Mouse (Mus musculus): ENCODE measurements around the gene Hps4. TPM values are rescaled to one million over a fixed set of nuclear protein-coding genes. Genes with fewer than 3 reads are reported as not detected.

Hps4 gene
- polyA plus RNA-seq, 1 experiment from 2014 or later = 31.0 TPM

DNA sequence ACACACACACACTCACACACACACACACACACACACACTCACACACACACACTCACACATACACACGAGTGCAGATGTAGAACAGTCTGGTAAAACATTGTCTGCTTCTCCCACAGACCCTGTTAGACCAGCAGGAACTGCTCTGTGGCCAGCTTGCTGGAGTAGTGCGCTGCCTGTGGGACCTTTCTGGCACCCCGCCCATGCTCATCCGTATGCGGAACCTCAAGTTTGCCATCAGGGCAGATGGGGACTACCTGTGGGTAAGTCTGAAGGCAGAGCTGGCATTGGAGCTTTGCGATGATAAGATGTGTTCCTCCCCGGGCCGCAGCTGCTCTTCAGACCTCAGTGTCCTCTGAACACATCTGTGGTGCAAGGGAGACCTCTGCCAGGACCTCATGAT is 6.3 kb downstream of the Hps4 start:
- Histone ChIP-seq H3K27me3 (ENCODE audit: control insufficient read depth, insufficient read depth, low read length) (no peaks in the 10 kb centered on the region), H3K4me3 (ENCODE audit: low read depth, low read length) (no peak overlapping the region), H3K9ac (ENCODE audit: low read length) (no peak overlapping the region), H3K27ac (ENCODE audit: low read depth, low read length) (no peak overlapping the region), H3K36me3 (ENCODE audit: control insufficient read depth, insufficient read depth, low read length) (peaks cover 3% of the 10 kb centered on the region), H3K4me1 (ENCODE audit: control insufficient read depth, insufficient read depth, low read length) (peaks cover 5% of the 10 kb centered on the region; the same call in 1 of the 2 replicates), H3K4me2 (ENCODE audit: low read depth) (no peak overlapping the region), H3K9me3 (ENCODE audit: control insufficient read depth, low read length) (no peaks in the 10 kb centered on the region)
- ATAC-seq (ENCODE audit: insufficient read depth, low FRiP score, low TSS enrichment) = no peak
- WGBS = 89% methylated on average over 8 of the region's 8 CpGs
- DNase-seq (ENCODE audit: low spot score) = no peak

DNA sequence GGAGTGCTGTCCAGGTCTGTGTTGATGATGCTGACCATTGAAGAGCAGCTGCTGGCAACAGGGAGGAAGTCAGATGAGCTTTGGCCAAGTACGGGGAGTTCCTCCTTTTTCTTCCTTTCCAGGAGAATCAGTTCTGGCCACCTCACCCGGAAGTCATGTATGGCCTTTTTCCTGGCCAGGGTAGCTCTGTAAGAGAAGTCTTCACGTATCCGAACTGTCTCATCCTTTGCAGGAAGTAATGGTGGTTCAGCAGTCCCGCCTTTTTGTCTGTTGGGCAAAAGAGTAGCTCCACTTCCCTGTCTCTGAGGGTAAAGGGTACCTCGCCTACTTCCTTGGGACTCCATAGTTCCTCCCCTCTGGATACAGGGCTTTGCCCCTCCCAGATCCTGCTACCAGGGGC is 12.6 kb downstream of the Hps4 start:
- no peak overlapping the region for H3K4me2 ChIP-seq (ENCODE audit: low read depth)
- H3K9me3 ChIP-seq (ENCODE audit: control insufficient read depth, low read length) = no peaks in the 10 kb centered on the region
- no peaks in the 10 kb centered on the region for H3K36me3 ChIP-seq (ENCODE audit: control insufficient read depth, insufficient read depth, low read length)
- no peak overlapping the region for H3K27ac ChIP-seq (ENCODE audit: low read depth, low read length)
- H3K4me1 ChIP-seq (ENCODE audit: control insufficient read depth, insufficient read depth, low read length) = no peaks in the 10 kb centered on the region
- WGBS = 94% methylated on average over 6 of the region's 6 CpGs
- H3K9ac ChIP-seq (ENCODE audit: low read length) = no peak overlapping the region
- no peak overlapping the region for H3K4me3 ChIP-seq (ENCODE audit: low read depth, low read length)
- no peaks in the 10 kb centered on the region for H3K27me3 ChIP-seq (ENCODE audit: control insufficient read depth, insufficient read depth, low read length)
- DNase-seq (ENCODE audit: low spot score) (no peak), ATAC-seq (ENCODE audit: insufficient read depth, low FRiP score, low TSS enrichment) (no peak)

DNA sequence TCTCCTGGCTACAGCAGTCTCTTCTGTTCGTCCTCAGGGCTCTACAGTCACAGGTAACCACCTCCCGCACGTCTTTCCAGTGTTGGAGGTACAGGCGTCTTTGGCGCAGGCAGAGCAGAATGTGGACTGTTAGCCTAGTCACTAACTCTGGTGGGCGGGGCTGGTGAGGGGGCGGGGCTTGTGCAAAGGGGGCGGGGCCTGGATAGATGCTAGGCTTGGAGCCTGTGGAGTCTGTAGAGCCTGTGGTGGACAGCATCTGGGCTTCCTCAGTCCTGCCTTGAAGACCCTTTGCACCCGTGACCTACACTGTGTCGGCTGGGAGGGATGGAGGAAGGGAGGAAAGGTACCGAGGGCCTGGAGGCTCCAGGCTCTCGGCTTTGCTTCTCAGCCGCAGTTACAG is 13.0 kb downstream of the Hps4 start, which contains the start of gene Gm6583:
Gm6583 (minus strand) TSS at position 124 of the 400 bp plus-strand sequence.
- H3K4me3 ChIP-seq (ENCODE audit: low read depth, low read length) = no peak within 1 kb of the TSS
- no peak within 1 kb of the TSS for H3K4me2 ChIP-seq (ENCODE audit: low read depth)
- no peak within 1 kb of the TSS for H3K27ac ChIP-seq (ENCODE audit: low read depth, low read length)
- no peaks in the 10 kb centered on the region for H3K36me3 ChIP-seq (ENCODE audit: control insufficient read depth, insufficient read depth, low read length)
- no peaks in the 10 kb centered on the region for H3K9me3 ChIP-seq (ENCODE audit: control insufficient read depth, low read length)
- no peak within 1 kb of the TSS for H3K9ac ChIP-seq (ENCODE audit: low read length)
- no peaks in the 10 kb centered on the region for H3K27me3 ChIP-seq (ENCODE audit: control insufficient read depth, insufficient read depth, low read length)
- no peaks in the 10 kb centered on the region for H3K4me1 ChIP-seq (ENCODE audit: control insufficient read depth, insufficient read depth, low read length)
- ATAC-seq (ENCODE audit: insufficient read depth, low FRiP score, low TSS enrichment) (no peak), DNase-seq (ENCODE audit: low spot score) (no peak)
- WGBS = 64% methylated on average over 13 of the region's 13 CpGs

DNA sequence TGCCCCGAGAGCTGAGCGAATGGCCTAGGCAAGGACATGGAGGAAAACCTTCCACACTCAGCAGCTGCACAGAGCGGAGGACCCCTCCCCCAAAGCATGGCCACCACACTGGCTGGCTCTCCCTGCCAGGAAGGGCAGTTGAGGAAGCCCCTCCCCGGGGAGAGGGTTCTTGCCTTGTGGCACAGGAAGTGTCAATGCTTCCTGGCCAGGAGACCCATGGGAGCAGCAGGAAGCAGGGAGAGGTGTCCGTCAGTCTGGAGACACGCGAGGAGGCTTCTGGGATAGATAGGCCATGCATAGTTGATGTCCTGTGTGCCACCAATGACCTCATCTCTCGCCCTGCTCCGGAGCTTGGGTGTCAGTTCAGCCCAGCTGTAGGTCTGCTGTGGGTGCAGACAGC is 13.4 kb downstream of the Hps4 start:
- no peaks in the 10 kb centered on the region for H3K27me3 ChIP-seq (ENCODE audit: control insufficient read depth, insufficient read depth, low read length)
- no peaks in the 10 kb centered on the region for H3K9me3 ChIP-seq (ENCODE audit: control insufficient read depth, low read length)
- no peak for ATAC-seq (ENCODE audit: insufficient read depth, low FRiP score, low TSS enrichment)
- DNase-seq (ENCODE audit: low spot score) = no peak
- H3K4me3 ChIP-seq (ENCODE audit: low read depth, low read length) = no peak overlapping the region
- WGBS = 89% methylated on average over 9 of the region's 9 CpGs
- H3K36me3 ChIP-seq (ENCODE audit: control insufficient read depth, insufficient read depth, low read length) = no peaks in the 10 kb centered on the region
- no peaks in the 10 kb centered on the region for H3K4me1 ChIP-seq (ENCODE audit: control insufficient read depth, insufficient read depth, low read length)
- H3K27ac ChIP-seq (ENCODE audit: low read depth, low read length) = no peak overlapping the region
- no peak overlapping the region for H3K9ac ChIP-seq (ENCODE audit: low read length)
- no peak overlapping the region for H3K4me2 ChIP-seq (ENCODE audit: low read depth)

DNA sequence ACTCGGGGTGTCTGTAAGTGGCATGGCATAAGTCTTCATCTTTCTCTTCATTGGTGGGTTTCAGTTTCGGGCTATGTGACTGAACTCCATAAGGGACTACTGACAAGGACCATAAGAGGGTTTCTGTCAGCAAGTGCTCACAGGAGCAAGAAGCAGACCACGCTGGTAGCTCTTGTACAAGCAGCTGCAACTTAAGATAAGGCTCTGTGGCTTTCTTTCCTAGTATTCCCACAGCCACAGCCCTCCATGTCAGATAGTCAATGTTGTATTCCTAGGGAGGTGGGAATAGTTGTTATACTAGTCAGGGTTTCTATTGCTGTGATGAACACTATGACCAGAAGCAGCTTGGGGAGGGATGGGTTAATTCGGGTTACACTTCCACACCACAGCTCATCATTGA is 16.6 kb downstream of the Hps4 start:
- Histone ChIP-seq H3K9ac (ENCODE audit: low read length) (no peak overlapping the region), H3K9me3 (ENCODE audit: control insufficient read depth, low read length) (no peaks in the 10 kb centered on the region), H3K4me1 (ENCODE audit: control insufficient read depth, insufficient read depth, low read length) (no peaks in the 10 kb centered on the region), H3K4me2 (ENCODE audit: low read depth) (no peak overlapping the region), H3K36me3 (ENCODE audit: control insufficient read depth, insufficient read depth, low read length) (no peaks in the 10 kb centered on the region; the same call in 1 of the 2 replicates), H3K27me3 (ENCODE audit: control insufficient read depth, insufficient read depth, low read length) (no peaks in the 10 kb centered on the region), H3K27ac (ENCODE audit: low read depth, low read length) (no peak overlapping the region), H3K4me3 (ENCODE audit: low read depth, low read length) (no peak overlapping the region)
- WGBS = 91% methylated on average over 4 of the region's 4 CpGs
- no peak for ATAC-seq (ENCODE audit: insufficient read depth, low FRiP score, low TSS enrichment)
- no peak for DNase-seq (ENCODE audit: low spot score)

DNA sequence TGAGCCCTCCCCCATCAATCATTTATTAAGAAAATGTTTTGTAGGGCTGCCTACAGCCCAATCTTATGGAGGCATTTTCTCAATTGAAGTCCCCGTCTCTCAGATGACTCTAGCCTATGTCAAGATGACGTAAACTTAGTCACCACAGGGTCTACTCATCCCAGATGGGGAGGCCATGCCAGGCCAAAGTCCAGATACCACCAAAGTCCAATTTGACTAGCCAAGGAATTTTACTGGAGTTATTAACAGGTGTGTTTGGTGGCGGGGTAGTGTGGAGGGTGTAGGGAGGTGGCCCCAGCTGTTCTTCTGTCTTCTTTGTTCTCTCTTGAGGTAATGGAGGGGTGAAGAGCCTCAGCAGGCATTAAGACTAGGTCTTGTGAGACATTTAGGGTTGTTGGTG is 17.2 kb downstream of the Hps4 start:
- H3K4me1 ChIP-seq (ENCODE audit: control insufficient read depth, insufficient read depth, low read length) = no peaks in the 10 kb centered on the region
- ATAC-seq (ENCODE audit: insufficient read depth, low FRiP score, low TSS enrichment) = no peak
- DNase-seq (ENCODE audit: low spot score) = no peak
- H3K9me3 ChIP-seq (ENCODE audit: control insufficient read depth, low read length) = no peaks in the 10 kb centered on the region
- no peaks in the 10 kb centered on the region for H3K27me3 ChIP-seq (ENCODE audit: control insufficient read depth, insufficient read depth, low read length)
- no peaks in the 10 kb centered on the region; the same call in 1 of the 2 replicates for H3K36me3 ChIP-seq (ENCODE audit: control insufficient read depth, insufficient read depth, low read length)
- no peak overlapping the region for H3K4me3 ChIP-seq (ENCODE audit: low read depth, low read length)
- H3K27ac ChIP-seq (ENCODE audit: low read depth, low read length) = no peak overlapping the region
- 72% methylated on average over 3 of the region's 3 CpGs for WGBS
- H3K4me2 ChIP-seq (ENCODE audit: low read depth) = no peak overlapping the region
- H3K9ac ChIP-seq (ENCODE audit: low read length) = no peak overlapping the region

DNA sequence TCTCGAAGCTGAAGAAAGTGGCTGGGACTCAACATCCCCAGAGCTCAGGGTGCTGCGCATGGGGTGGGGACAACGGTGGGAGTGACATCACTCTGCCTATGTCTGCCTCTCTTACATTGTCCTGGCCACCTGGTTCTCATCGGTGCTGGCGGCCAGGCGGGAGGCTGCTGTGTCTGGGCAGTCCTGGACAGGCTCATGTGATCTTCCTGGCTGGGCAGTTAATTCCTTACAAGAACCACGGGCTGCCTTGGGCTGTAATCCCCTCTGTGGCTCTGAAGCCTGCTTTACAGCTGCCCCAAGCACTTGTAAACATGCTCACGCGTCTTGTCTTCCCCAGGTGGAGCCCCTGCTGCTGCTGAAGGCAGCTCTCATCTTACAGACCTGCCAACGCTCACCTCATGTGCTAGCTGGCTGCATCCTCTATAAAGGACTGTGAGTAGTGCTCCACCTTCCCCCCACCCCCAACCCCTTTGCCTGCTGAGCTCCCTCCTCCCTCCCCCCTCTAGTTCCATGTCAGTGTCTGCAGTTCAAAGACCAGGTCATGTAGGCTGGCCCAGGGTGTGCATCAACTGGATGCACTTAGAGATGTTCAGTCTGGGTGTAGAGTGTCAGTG is 21.4 kb downstream of the Hps4 start:
- Histone ChIP-seq H3K4me2 (ENCODE audit: low read depth) (no peak overlapping the region), H3K27ac (ENCODE audit: low read depth, low read length) (no peak overlapping the region), H3K9ac (ENCODE audit: low read length) (no peak overlapping the region), H3K4me1 (ENCODE audit: control insufficient read depth, insufficient read depth, low read length) (no peaks in the 10 kb centered on the region), H3K9me3 (ENCODE audit: control insufficient read depth, low read length) (no peaks in the 10 kb centered on the region), H3K4me3 (ENCODE audit: low read depth, low read length) (no peak overlapping the region), H3K27me3 (ENCODE audit: control insufficient read depth, insufficient read depth, low read length) (no peaks in the 10 kb centered on the region), H3K36me3 (ENCODE audit: control insufficient read depth, insufficient read depth, low read length) (no peaks in the 10 kb centered on the region; the same call in 1 of the 2 replicates)
- DNase-seq (ENCODE audit: low spot score) (no peak), ATAC-seq (ENCODE audit: insufficient read depth, low FRiP score, low TSS enrichment) (no peak)
- WGBS = 63% methylated on average over 10 of the region's 10 CpGs

DNA sequence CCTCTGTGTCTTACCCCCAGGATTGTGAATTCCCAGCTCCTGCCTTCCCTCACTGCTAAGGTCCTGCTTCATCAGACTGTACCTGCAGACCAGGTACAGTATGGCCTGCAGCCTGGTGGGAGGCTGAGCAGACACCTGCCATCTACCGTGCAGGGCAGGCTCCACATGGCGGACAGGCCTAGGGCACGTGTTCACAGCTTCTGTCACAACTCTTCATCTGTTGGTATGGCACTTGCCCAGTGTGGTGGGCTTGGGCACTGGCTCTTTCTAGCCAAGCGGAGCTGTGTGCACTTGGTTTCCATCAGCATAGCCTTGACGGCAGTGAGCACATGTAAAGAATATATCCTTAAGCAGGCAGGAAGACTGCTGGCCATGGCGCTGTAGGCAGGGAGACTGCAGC is 24.0 kb downstream of the Hps4 start:
- Histone ChIP-seq H3K27me3 (ENCODE audit: control insufficient read depth, insufficient read depth, low read length) (no peaks in the 10 kb centered on the region), H3K27ac (ENCODE audit: low read depth, low read length) (no peak overlapping the region), H3K9ac (ENCODE audit: low read length) (no peak overlapping the region), H3K4me2 (ENCODE audit: low read depth) (no peak overlapping the region), H3K4me1 (ENCODE audit: control insufficient read depth, insufficient read depth, low read length) (peaks cover 7% of the 10 kb centered on the region), H3K4me3 (ENCODE audit: low read depth, low read length) (no peak overlapping the region), H3K9me3 (ENCODE audit: control insufficient read depth, low read length) (no peaks in the 10 kb centered on the region), H3K36me3 (ENCODE audit: control insufficient read depth, insufficient read depth, low read length) (peaks cover 5% of the 10 kb centered on the region)
- DNase-seq (ENCODE audit: low spot score) (no peak), ATAC-seq (ENCODE audit: insufficient read depth, low FRiP score, low TSS enrichment) (no peak)
- WGBS = 93% methylated on average over 6 of the region's 6 CpGs

DNA sequence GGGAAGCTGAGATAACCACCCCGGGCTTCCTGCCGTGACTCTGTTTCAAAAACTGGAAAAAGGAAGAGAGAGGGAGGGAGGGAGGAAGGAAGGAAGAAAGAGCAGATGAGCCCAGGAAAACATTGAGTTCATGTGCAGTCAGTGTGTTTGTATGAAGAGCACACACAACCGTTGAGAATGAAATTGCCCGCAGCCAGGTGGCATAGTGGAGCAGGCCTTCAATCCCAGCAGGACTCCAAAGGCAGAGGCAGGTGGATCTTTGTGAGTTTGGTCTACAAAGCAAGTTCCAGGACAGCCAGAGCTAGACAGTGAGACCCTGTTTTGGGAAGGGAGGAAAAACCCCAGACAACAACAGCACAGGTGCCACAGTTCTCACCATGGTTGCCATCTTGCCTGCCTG is 24.5 kb downstream of the Hps4 start:
- H3K4me2 ChIP-seq (ENCODE audit: low read depth) = no peak overlapping the region
- no peak overlapping the region for H3K27ac ChIP-seq (ENCODE audit: low read depth, low read length)
- H3K9ac ChIP-seq (ENCODE audit: low read length) = no peak overlapping the region
- 90% methylated on average over 4 of the region's 4 CpGs for WGBS
- peaks cover 5% of the 10 kb centered on the region for H3K36me3 ChIP-seq (ENCODE audit: control insufficient read depth, insufficient read depth, low read length)
- ATAC-seq (ENCODE audit: insufficient read depth, low FRiP score, low TSS enrichment) = no peak
- no peak overlapping the region for H3K4me3 ChIP-seq (ENCODE audit: low read depth, low read length)
- DNase-seq (ENCODE audit: low spot score) = no peak
- no peaks in the 10 kb centered on the region for H3K9me3 ChIP-seq (ENCODE audit: control insufficient read depth, low read length)
- H3K4me1 ChIP-seq (ENCODE audit: control insufficient read depth, insufficient read depth, low read length) = peaks cover 8% of the 10 kb centered on the region
- H3K27me3 ChIP-seq (ENCODE audit: control insufficient read depth, insufficient read depth, low read length) = no peaks in the 10 kb centered on the region
